Mouse (Mus musculus) left cerebral cortex, postnatal 10 days (tissue): ENCODE data around the gene Sgta. TPM values are rescaled to one million over a fixed set of nuclear protein-coding genes. Genes with fewer than 3 reads are reported as not detected.

Experiments
- DNase-seq, 2 experiments: peaks; one replicate each; pipeline ENCODE4 v3.0.0; 2021 to 2022; ENCODE audit warnings: low spot score in 2 of 2, mixed read lengths in 1 of 2; ENCODE audit errors: extremely low spot score in 1 of 2
- intact Hi-C: fragments of 180-260 bp; cut with DNase I; formaldehyde crosslinking; loops from one replicate; pipeline ENCODE4 v1.15.1; 2025
- microRNA-seq: library from miRNA; unstranded; fragments of <30 nt; microRNA quantifications from one replicate; pipeline ENCODE4 v1.2.0, GENCODE M21; 2022
- total RNA-seq, 2 experiments: library from RNA; stranded (reverse); gene quantifications; 2 replicates each; pipeline ENCODE4 v1.2.3; 2021

The Sgta gene
- total RNA-seq, 2 experiments from 2014 or later: 187 to 196 TPM

- intact Hi-C loops: loop anchor here (2.0 to 5.0 kb wide), 4 partner anchors 43 to 251 kb away; no protein-coding TSS in a partner anchor
- no peak for DNase-seq
These were observed 62.0 kb downstream of the Sgta start for GRCm38 (mm10) chr10:80998021-80998420.

GRCm38 (mm10) chr10:80997332-80997731 lies 62.6 kb downstream of the Sgta start:
- intact Hi-C loops: loop anchor here (2.0 to 5.0 kb wide), 4 partner anchors 69 to 250 kb away; no protein-coding TSS in a partner anchor
- DNase-seq: no peak

- DNase-seq: no peak
- intact Hi-C loops: loop anchor here (2.0 to 5.0 kb wide), 4 partner anchors 68 to 249 kb away; no protein-coding TSS in a partner anchor
These were observed 63.5 kb downstream of the Sgta start for GRCm38 (mm10) chr10:80996501-80996900.

GRCm38 (mm10) chr10:80995091-80995632 lies 64.8 kb downstream of the Sgta start:
- intact Hi-C loops: loop anchor here (5.0 kb wide), 3 partner anchors 87 to 248 kb away; no protein-coding TSS in a partner anchor
- DNase-seq: peak; percentile 79 to 82

GRCm38 (mm10) chr10:80994621-80995020 lies 65.4 kb downstream of the Sgta start:
- intact Hi-C loops: loop anchor here (5.0 kb wide), 3 partner anchors 88 to 247 kb away; no protein-coding TSS in a partner anchor
- DNase-seq: no peak

Small RNA genes within 50 kb of the gene (microRNA-seq; reads per million reads assigned to microRNA genes)
- gene Mir5615-1 (not detected), gene Mir5615-2 (not detected)

Other genes starting within 250 kb of the Sgta start
- gene Jsrp1, start 246.7 kb downstream of the Sgta start, total RNA-seq: 1 to 10 TPM; 1.6 to 2.0 TPM
- 100 to 1,000 TPM; 414 to 433 TPM for gene Oaz1, start 233.5 kb downstream of the Sgta start, total RNA-seq
- gene Lingo3, start 216.1 kb downstream of the Sgta start, total RNA-seq: 10 to 100 TPM; 25.4 to 30.9 TPM
- 10 to 100 TPM; 51.1 to 57.3 TPM for gene Lsm7, start 205.0 kb downstream of the Sgta start, total RNA-seq
- gene Sppl2b, start 204.9 kb downstream of the Sgta start, total RNA-seq: 10 to 100 TPM; 81.5 to 90.2 TPM
- gene Tmprss9, start 188.3 kb downstream of the Sgta start, total RNA-seq: under 1 TPM in 1 of 2 experiments, not detected in 1; 0.13 TPM
- 100 to 1,000 TPM; 158 to 161 TPM for gene Timm13, start 159.2 kb downstream of the Sgta start, total RNA-seq
- gene Lmnb2, start 141.9 kb downstream of the Sgta start, total RNA-seq: 10 to 100 TPM; 20.4 to 21.3 TPM
- 10 to 100 TPM in 1 of 2 experiments, 1 to 10 TPM in 1; 8.2 to 10.4 TPM for gene Gadd45b, start 130.1 kb downstream of the Sgta start, total RNA-seq
- gene Gng7, start 45.2 kb downstream of the Sgta start, total RNA-seq: 100 to 1,000 TPM; 127 to 166 TPM
- 100 to 1,000 TPM; 105 to 120 TPM for gene Diras1, start 34.5 kb downstream of the Sgta start, total RNA-seq
- gene Slc39a3, start 22.8 kb downstream of the Sgta start, total RNA-seq: 10 to 100 TPM; 65.2 to 67.8 TPM
- 10 to 100 TPM; 53.8 to 54.9 TPM for gene Thop1, start 9.9 kb upstream of the Sgta start, total RNA-seq
- gene Creb3l3, start 38.7 kb upstream of the Sgta start, total RNA-seq: under 1 TPM; 0.28 to 0.30 TPM
- 100 to 1,000 TPM; 127 to 130 TPM for gene Map2k2, start 45.7 kb upstream of the Sgta start, total RNA-seq
- 10 to 100 TPM; 38.7 to 42.6 TPM for gene Zbtb7a, start 75.0 kb upstream of the Sgta start, total RNA-seq
- 10 to 100 TPM; 24.3 to 25.8 TPM for gene Pias4, start 107.7 kb upstream of the Sgta start, total RNA-seq
- 1,000 to 10,000 TPM; 1,077 to 1,083 TPM for gene Eef2, start 116.5 kb upstream of the Sgta start, total RNA-seq
- 10 to 100 TPM; 64.1 to 72.7 TPM for gene Dapk3, start 122.8 kb upstream of the Sgta start, total RNA-seq
- gene 4930442H23Rik, start 123.7 kb upstream of the Sgta start, total RNA-seq: not detected
- not detected for gene Nmrk2, start 141.9 kb upstream of the Sgta start, total RNA-seq
- gene Atcay, start 170.7 kb upstream of the Sgta start, total RNA-seq: 100 to 1,000 TPM; 209 to 222 TPM
- gene Zfr2, start 173.0 kb upstream of the Sgta start, total RNA-seq: 10 to 100 TPM; 62.2 to 63.5 TPM
- 100 to 1,000 TPM; 223 to 225 TPM for gene Matk, start 192.8 kb upstream of the Sgta start, total RNA-seq
- 10 to 100 TPM; 47.8 to 52.7 TPM for gene Mrpl54, start 206.8 kb upstream of the Sgta start, total RNA-seq
- gene Apba3, start 206.8 kb upstream of the Sgta start, total RNA-seq: 10 to 100 TPM; 23.7 to 32.6 TPM
- under 1 TPM; 0.39 to 0.49 TPM for gene Tjp3, start 231.4 kb upstream of the Sgta start, total RNA-seq
- 100 to 1,000 TPM; 336 to 340 TPM for gene Pip5k1c, start 232.8 kb upstream of the Sgta start, total RNA-seq